Mouse (Mus musculus) ES-Bruce4 (cell line): Measurements from ENCODE around the gene Ctxn1. TPM values are rescaled to one million over a fixed set of nuclear protein-coding genes. Genes with fewer than 3 reads are reported as not detected.

ENCODE experiments used
- H3K27ac ChIP-seq: 2 replicates; pipeline ENCODE4 v1.5.1; 2012; ENCODE audit warnings: low read length, inconsistent platforms; ENCODE audit not compliant: insufficient read depth
- H3K27me3 ChIP-seq: 2 replicates; pipeline ENCODE4 v1.6.1; 2012; ENCODE audit warnings: mild to moderate bottlenecking, low read length, inconsistent platforms; ENCODE audit not compliant: control insufficient read depth, poor library complexity, insufficient read depth, severe bottlenecking
- H3K36me3 ChIP-seq: 2 replicates; pipeline ENCODE4 v1.6.1; 2012; ENCODE audit warnings: inconsistent platforms, mild to moderate bottlenecking, low read length, moderate library complexity; ENCODE audit not compliant: control insufficient read depth, poor library complexity, insufficient read depth, severe bottlenecking
- H3K4me1 ChIP-seq: one replicate; pipeline ENCODE4 v1.8.1; 2011; ENCODE audit warnings: low read length; ENCODE audit not compliant: control insufficient read depth, insufficient read depth
- H3K4me3 ChIP-seq: 2 replicates; pipeline ENCODE4 v1.5.1; 2011; ENCODE audit warnings: low read depth, mild to moderate bottlenecking, low read length
- H3K9ac ChIP-seq: 2 replicates; pipeline ENCODE4 v1.6.1; 2012; ENCODE audit warnings: low read depth, mild to moderate bottlenecking, inconsistent platforms; ENCODE audit not compliant: poor library complexity, severe bottlenecking
- H3K9me3 ChIP-seq: replicated peaks from 2 replicates; pipeline ENCODE4 v1.6.1; 2012; ENCODE audit warnings: mild to moderate bottlenecking, low read length, inconsistent platforms; ENCODE audit not compliant: control insufficient read depth, poor library complexity, insufficient read depth, severe bottlenecking
- CTCF ChIP-seq: IDR thresholded peaks from one replicate; pipeline ENCODE4 v1.8.1; 2011; ENCODE audit warnings: low read depth, low read length
- EP300 ChIP-seq: IDR thresholded peaks from 2 replicates; pipeline ENCODE4 v1.6.1; 2011; ENCODE audit warnings: low read depth, low read length; ENCODE audit not compliant: insufficient read depth
- POLR2A ChIP-seq: IDR thresholded peaks from one replicate; pipeline ENCODE4 v1.8.1; 2011; ENCODE audit warnings: low read length; ENCODE audit not compliant: insufficient read depth
- polyA plus RNA-seq: library from polyadenylated mRNA; stranded (reverse); fragments of >200 nt; gene quantifications from 2 replicates; pipeline ENCODE4 v1.2.4, GENCODE M21; 2011; ENCODE audit warnings: low read depth; ENCODE audit not compliant: missing spikeins, insufficient read depth, insufficient read length

Gene Ctxn1
- polyA plus RNA-seq, 1 experiment, result 25.0 TPM

DNA sequence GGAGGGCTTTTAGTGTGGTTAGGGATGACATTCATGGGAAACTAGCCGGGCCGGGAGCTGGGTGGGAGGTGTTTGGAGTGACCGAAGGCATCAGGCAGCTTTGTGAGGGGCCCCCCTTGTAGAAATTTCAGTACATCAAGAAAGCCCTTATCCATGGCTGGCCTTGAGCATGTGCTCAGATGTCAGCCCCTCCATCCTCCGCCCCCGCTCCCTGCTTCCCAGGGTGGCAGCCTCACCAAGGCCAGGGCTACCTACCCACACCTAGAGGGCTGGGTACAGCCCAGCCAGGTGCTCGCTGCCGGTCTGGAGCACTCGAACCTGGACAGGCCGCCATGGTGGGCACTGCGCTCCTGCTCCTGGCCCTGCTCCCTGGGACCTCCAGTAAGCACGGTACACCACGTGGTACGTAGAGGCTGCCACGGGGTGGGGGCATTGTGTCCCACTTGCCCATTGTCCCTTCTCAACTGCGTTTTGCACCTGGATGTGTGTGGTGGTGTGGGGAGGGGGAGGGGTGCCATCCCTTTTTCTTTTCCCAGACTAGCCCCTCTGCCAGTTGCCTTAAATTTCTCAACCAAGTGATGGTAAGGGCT, 11.0 kb downstream of the Ctxn1 start, which contains the start of gene Tgfbr3l:
TSS of gene Tgfbr3l (plus strand) at position 264 of the 590 bp plus-strand sequence.
- TF ChIP-seq EP300 (no peak), POLR2A (no peak), CTCF (no peak)
- H3K4me1 ChIP-seq, result no peaks in the 10 kb centered on the region
- H3K4me3 ChIP-seq, result peak within 1 kb of the TSS; percentile 9; the same call in 1 of the 2 replicates
- H3K9ac ChIP-seq, result peak within 1 kb of the TSS; percentile 30
- H3K27ac ChIP-seq, result no peak within 1 kb of the TSS
- no peaks in the 10 kb centered on the region for H3K9me3 ChIP-seq
- H3K36me3 ChIP-seq, result peaks cover 30% of the 10 kb centered on the region
- no peaks in the 10 kb centered on the region for H3K27me3 ChIP-seq

GRCm38 (mm10) chr8:4247241-4247640, 11.8 kb downstream of the Ctxn1 start:
- H3K36me3 ChIP-seq, result peaks cover 33% of the 10 kb centered on the region
- TF ChIP-seq POLR2A, result no peak
- no peak for TF ChIP-seq EP300
- TF ChIP-seq CTCF, result no peak
- no peak overlapping the region for H3K4me3 ChIP-seq
- H3K4me1 ChIP-seq, result no peaks in the 10 kb centered on the region
- no peaks in the 10 kb centered on the region for H3K9me3 ChIP-seq
- no peak overlapping the region for H3K27ac ChIP-seq
- H3K27me3 ChIP-seq, result no peaks in the 10 kb centered on the region
- no peak overlapping the region for H3K9ac ChIP-seq

GRCm38 (mm10) chr8:4245737-4246136, 13.3 kb downstream of the Ctxn1 start:
- Histone ChIP-seq H3K9me3 (no peaks in the 10 kb centered on the region), H3K9ac (no peak overlapping the region), H3K27me3 (no peaks in the 10 kb centered on the region), H3K4me1 (no peaks in the 10 kb centered on the region), H3K36me3 (peaks cover 33% of the 10 kb centered on the region), H3K4me3 (no peak overlapping the region), H3K27ac (no peak overlapping the region)
- TF ChIP-seq POLR2A (no peak), CTCF (no peak), EP300 (no peak)

DNA sequence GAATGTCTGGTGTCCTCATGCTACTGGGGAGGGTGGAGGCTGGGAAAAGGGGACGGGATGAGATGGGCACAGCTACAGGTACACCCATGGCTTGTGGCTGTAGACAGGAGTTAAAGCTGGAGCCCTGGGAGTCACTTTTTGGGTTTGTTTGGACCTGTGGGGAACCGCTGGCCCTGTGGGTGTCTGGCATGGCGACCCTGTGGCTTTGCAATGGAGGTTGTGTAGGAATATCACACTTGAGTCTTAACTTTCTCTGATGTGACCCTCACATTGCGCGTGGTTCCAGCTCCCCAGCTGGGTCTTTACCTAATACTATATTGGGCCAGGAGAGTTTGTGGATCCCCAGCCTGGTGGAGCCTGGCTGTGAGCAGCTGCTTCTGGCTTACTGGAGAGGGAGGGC, 14.0 kb downstream of the Ctxn1 start:
- TF ChIP-seq CTCF, result no peak
- no peak for TF ChIP-seq POLR2A
- TF ChIP-seq EP300, result no peak
- H3K9me3 ChIP-seq, result no peaks in the 10 kb centered on the region
- no peak overlapping the region for H3K27ac ChIP-seq
- H3K27me3 ChIP-seq, result no peaks in the 10 kb centered on the region
- H3K4me1 ChIP-seq, result no peaks in the 10 kb centered on the region
- no peak overlapping the region for H3K9ac ChIP-seq
- no peak overlapping the region for H3K4me3 ChIP-seq
- peaks cover 33% of the 10 kb centered on the region for H3K36me3 ChIP-seq

- Histone ChIP-seq H3K27ac (no peak overlapping the region), H3K4me1 (no peaks in the 10 kb centered on the region)
Measured at GRCm38 (mm10) chr8:4239193-4239890, 19.7 kb downstream of the Ctxn1 start.

More at GRCm38 (mm10) chr8:4239193-4239890, 19.7 kb downstream of the Ctxn1 start:
- Histone ChIP-seq H3K9me3 (no peaks in the 10 kb centered on the region), H3K27me3 (no peaks in the 10 kb centered on the region), H3K36me3 (peaks cover 15% of the 10 kb centered on the region), H3K4me3 (peak overlapping the region; percentile 85), H3K9ac (peak overlapping the region; percentile 74)
- TF ChIP-seq POLR2A (no peak), EP300 (no peak), CTCF (no peak)
